17 mouse cellular contexts compared by ENCODE assay signal in the genomic region with DNA sequence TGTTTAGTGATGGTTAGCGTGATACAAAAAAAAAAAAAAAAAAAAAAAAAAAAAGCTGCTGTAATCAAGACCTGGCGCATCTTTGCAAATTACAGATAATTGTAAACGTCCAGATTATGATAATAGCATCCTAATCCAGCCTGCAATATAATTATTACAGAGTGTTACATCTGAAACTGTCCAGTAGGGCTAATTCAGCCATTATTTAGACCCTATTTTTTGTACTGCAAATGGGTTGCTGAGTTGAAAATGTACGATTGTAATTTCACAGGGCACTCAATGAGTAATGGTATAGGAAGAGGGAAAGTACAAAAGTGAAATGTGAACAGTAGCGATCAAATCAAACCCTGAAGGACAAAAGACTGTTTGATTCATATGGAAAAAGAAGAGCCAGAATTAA. TPM values are rescaled to one million over a fixed set of nuclear protein-coding genes. Genes with fewer than 3 reads are reported as not detected.
"Had no signal": no experiment of that assay in that cellular context is flagged by ENCODE, and none has a peak within 500 bp of the region (broad histone marks: within the 10 kb centered on the region; RNA-seq: fewer than 3 reads in every experiment).

No protein-coding gene starts in this region.

- DNase-seq: kidney, postnatal 25 days; lung, adult 2 months; lung, postnatal 36 days; right cerebral cortex, postnatal 25 days; thymus, postnatal 4 days had no signal

- H3K36me3 ChIP-seq: kidney, embryonic 15.5 days; limb, embryonic 10.5 days; liver, embryonic 15.5 days; midbrain, embryonic 13.5 days; neural tube, embryonic 15.5 days had no signal

- H3K4me2 ChIP-seq: kidney, embryonic 15.5 days; liver, embryonic 11.5 days; liver, embryonic 15.5 days; midbrain, embryonic 13.5 days; neural tube, embryonic 15.5 days had no signal

- H3K9me3 ChIP-seq: kidney, embryonic 15.5 days; limb, embryonic 10.5 days; liver, embryonic 15.5 days; midbrain, embryonic 13.5 days; neural tube, embryonic 15.5 days had no signal

- H3K4me3 ChIP-seq: kidney, embryonic 15.5 days; layer of hippocampus, adult 2 months; limb, embryonic 10.5 days; liver, embryonic 15.5 days; myocyte; neural tube, embryonic 15.5 days had no signal

- H3K27ac ChIP-seq: kidney, embryonic 15.5 days; layer of hippocampus, adult 2 months; limb, embryonic 10.5 days; liver, embryonic 15.5 days; neural tube, embryonic 15.5 days; stomach, postnatal 0 days had no signal

- ATAC-seq: lung, postnatal 0 days; midbrain, embryonic 13.5 days had no signal

- H3K9ac ChIP-seq: kidney, embryonic 15.5 days; liver, embryonic 15.5 days; midbrain, embryonic 13.5 days; neural tube, embryonic 15.5 days had no signal

- H3K4me1 ChIP-seq: liver, embryonic 15.5 days had no signal

RNA-seq across cellular contexts. Expression of a gene that starts 8.6 kb away (rescaled TPM):
- polyA plus RNA-seq: kidney, embryonic 15.5 days; liver, embryonic 11.5 days; liver, embryonic 15.5 days; lung, adult 2 months; lung, postnatal 0 days; myocyte; neural tube, embryonic 11.5 days; neural tube, embryonic 15.5 days; small intestine, adult 2 months; stomach, postnatal 0 days had no signal

RNA-seq across cellular contexts. Expression of a gene that starts 10.2 kb away (rescaled TPM):
- polyA plus RNA-seq: liver, embryonic 15.5 days; lung, adult 2 months; lung, postnatal 0 days; myocyte; small intestine, adult 2 months had no signal
